Mouse (Mus musculus) thymus, adult 2 months (tissue): ENCODE data around the gene Snapc4. TPM values are rescaled to one million over a fixed set of nuclear protein-coding genes. Genes with fewer than 3 reads are reported as not detected.
A peak's percentile ranks its signal among the peaks of the same experiment; 100 is the strongest.

Source experiments
- DNase-seq: peaks from one replicate; pipeline ENCODE4 v3.0.0; 2021
- H3K27ac ChIP-seq: fragments of 200-500 bp; 2 replicates; pipeline ENCODE4 v1.5.1; 2012; ENCODE audit warnings: low read length, control low read depth; ENCODE audit not compliant: control insufficient read depth, insufficient read depth
- H3K27me3 ChIP-seq: fragments of 200-500 bp; 2 replicates; pipeline ENCODE4 v1.6.1; 2012; ENCODE audit warnings: mild to moderate bottlenecking, low read length, moderate library complexity, mixed read lengths; ENCODE audit not compliant: control insufficient read depth, insufficient read depth
- H3K36me3 ChIP-seq: fragments of 200-500 bp; 2 replicates; pipeline ENCODE4 v1.6.1; 2012; ENCODE audit warnings: mild to moderate bottlenecking, low read length, moderate library complexity; ENCODE audit not compliant: control insufficient read depth, insufficient read depth
- H3K4me1 ChIP-seq: fragments of 200-500 bp; replicated peaks from 2 replicates; pipeline ENCODE4 v1.6.1; 2012; ENCODE audit warnings: low read length; ENCODE audit not compliant: control insufficient read depth, insufficient read depth
- H3K4me3 ChIP-seq: fragments of 200-500 bp; 2 replicates; pipeline ENCODE4 v1.5.1; 2012; ENCODE audit warnings: mild to moderate bottlenecking, low read length, control low read depth, moderate library complexity; ENCODE audit not compliant: control insufficient read depth, insufficient read depth
- CTCF ChIP-seq: fragments of 200-500 bp; IDR thresholded peaks from 2 replicates; pipeline ENCODE4 v1.5.1; 2012; ENCODE audit warnings: mild to moderate bottlenecking, control low read depth, low read length, moderate library complexity, borderline replicate concordance; ENCODE audit not compliant: control insufficient read depth, poor library complexity, insufficient read depth; ENCODE audit errors: extremely low read depth
- POLR2A ChIP-seq: fragments of 200-500 bp; IDR thresholded peaks from 2 replicates; pipeline ENCODE4 v1.6.1; 2012; ENCODE audit warnings: mild to moderate bottlenecking, low read length, control low read depth, moderate library complexity; ENCODE audit not compliant: control insufficient read depth, poor library complexity, insufficient read depth; ENCODE audit errors: extremely low read depth
- WGBS: fragments of 180-500 bp; shearing (Covaris S2); methylation state at CpG from one replicate; pipeline ENCODE4 v1.1.7; 2018; 5-methylcytosine and 5-hydroxymethylcytosine counted together
- polyA plus RNA-seq: library from polyadenylated mRNA; depleted of rRNA; stranded (reverse); fragments of >200 nt; gene quantifications from 2 replicates; pipeline ENCODE4 v1.2.3, GENCODE M21; 2012

Gene Snapc4
- polyA plus RNA-seq, 1 experiment, result 59.2 TPM

GRCm38 (mm10) chr2:26410931-26411411, 30.5 kb upstream of the Snapc4 start:
- Histone ChIP-seq H3K4me3 (no peak overlapping the region), H3K27me3 (no peaks in the 10 kb centered on the region), H3K27ac (no peak overlapping the region), H3K36me3 (peaks cover 11% of the 10 kb centered on the region), H3K4me1 (peaks cover 18% of the 10 kb centered on the region)
- TF ChIP-seq CTCF, result no peak
- no peak for TF ChIP-seq POLR2A
- no peak for DNase-seq
- WGBS, result 85% methylated on average over 5 of the region's 5 CpGs

GRCm38 (mm10) chr2:26410091-26410490, 29.6 kb upstream of the Snapc4 start:
- H3K27ac ChIP-seq, result no peak overlapping the region
- H3K4me1 ChIP-seq, result peaks cover 19% of the 10 kb centered on the region
- DNase-seq, result no peak
- no peaks in the 10 kb centered on the region for H3K27me3 ChIP-seq
- no peak overlapping the region for H3K4me3 ChIP-seq
- H3K36me3 ChIP-seq, result peaks cover 2% of the 10 kb centered on the region
- 74% methylated on average over 5 of the region's 5 CpGs for WGBS
- TF ChIP-seq POLR2A (no peak), CTCF (no peak)

DNA sequence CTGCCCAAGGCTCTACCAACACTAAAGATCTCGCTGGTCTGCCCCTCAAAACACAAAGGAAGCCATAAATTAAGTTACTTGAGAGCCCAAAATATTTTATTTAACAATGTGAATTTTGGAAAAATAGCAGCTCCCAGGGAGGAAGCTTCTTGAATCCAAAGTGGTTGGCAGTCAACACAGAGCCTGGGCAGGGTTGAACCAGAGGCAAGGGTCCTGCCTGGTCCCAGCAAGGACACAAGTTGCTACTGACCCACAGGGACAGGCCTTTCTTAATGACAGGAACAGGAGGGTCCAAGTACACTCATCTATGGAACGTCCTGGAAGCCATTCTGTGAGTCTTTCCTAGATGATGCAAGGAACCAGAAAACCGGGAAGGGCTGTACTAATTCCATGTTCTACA, 28.9 kb upstream of the Snapc4 start:
- peaks cover 19% of the 10 kb centered on the region for H3K4me1 ChIP-seq
- 63% methylated on average over 3 of the region's 3 CpGs for WGBS
- H3K4me3 ChIP-seq, result no peak overlapping the region
- TF ChIP-seq POLR2A, result no peak
- no peak for TF ChIP-seq CTCF
- H3K36me3 ChIP-seq, result no peaks in the 10 kb centered on the region
- no peak overlapping the region for H3K27ac ChIP-seq
- DNase-seq, result no peak
- H3K27me3 ChIP-seq, result no peaks in the 10 kb centered on the region

DNA sequence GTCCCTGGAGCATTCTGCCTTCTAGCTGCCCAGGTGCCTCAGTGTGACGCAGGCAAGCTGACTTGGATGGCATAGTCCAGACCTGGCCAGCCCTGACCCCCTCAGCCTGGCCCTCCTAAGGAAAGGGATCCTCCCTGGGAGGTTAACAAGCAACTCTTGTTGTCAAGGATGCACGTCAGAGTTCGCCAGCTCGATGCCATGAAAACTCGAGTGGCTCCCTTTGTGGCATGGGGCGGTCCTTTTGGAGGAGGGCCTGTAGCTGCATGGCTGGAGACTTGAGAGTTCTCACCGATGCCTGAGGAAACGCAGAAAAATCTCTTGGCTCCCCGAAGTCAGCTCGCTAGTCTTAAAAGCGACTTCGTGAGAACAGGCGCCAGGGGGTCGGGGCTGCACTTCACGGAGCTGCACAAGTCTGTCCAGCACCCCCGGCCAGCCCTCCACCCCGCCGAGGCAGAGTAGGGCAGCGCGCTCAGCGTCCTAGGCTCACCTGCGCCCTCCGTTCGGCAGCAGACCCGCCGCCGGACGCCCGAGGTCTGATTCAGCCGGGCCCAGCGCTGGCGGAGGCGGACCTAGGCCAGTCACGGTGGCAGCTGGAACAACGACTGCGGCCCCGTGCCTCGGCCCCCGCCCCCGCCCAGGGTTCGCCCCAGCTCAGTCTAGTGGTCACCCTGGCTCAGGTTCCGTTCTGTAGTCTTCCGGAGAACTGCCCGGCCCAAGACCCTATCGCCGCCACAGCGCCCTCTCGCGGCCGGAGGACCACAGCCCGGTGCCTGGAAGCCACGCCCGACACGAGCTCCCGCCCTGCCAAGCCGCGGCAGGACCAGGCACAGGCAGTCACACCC, 28.3 kb upstream of the Snapc4 start, which contains the start of gene Inpp5e:
Inpp5e (minus strand) TSS at position 689 of the 842 bp plus-strand sequence.
- no peak within 1 kb of the TSS for H3K27ac ChIP-seq
- H3K4me1 ChIP-seq, result peaks cover 19% of the 10 kb centered on the region
- H3K36me3 ChIP-seq, result no peaks in the 10 kb centered on the region
- no peaks in the 10 kb centered on the region for H3K27me3 ChIP-seq
- TF ChIP-seq POLR2A (no peak), CTCF (peak; percentile 96)
- WGBS, result 1% methylated on average over 57 of the region's 57 CpGs
- peak; percentile 97 for DNase-seq
- H3K4me3 ChIP-seq, result peak within 1 kb of the TSS; percentile 65

DNA sequence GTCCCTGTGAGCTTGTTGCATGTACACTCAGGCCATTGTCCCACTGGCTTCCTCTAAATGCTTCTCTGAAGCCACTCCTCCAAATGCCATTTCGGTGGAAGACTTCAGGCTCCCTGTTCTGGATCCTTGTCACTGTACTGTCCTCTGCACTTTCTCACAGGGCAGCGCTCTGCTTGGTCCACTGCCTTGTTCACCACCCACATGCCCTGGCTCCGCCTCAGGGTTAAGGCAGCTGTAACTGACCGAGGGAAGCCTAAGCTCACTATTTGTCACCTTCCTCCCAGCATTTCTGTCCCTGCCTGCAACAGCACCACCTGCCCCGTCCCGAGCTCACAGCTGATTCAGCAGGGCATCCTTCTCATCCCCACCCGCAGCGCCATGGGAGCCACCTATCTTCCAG, 22.9 kb upstream of the Snapc4 start:
- WGBS, result 94% methylated on average over 8 of the region's 8 CpGs
- TF ChIP-seq CTCF, result no peak
- TF ChIP-seq POLR2A, result no peak
- Histone ChIP-seq H3K27ac (no peak overlapping the region), H3K36me3 (peaks cover 24% of the 10 kb centered on the region), H3K27me3 (no peaks in the 10 kb centered on the region), H3K4me1 (peaks cover 16% of the 10 kb centered on the region), H3K4me3 (no peak overlapping the region)
- DNase-seq, result no peak

DNA sequence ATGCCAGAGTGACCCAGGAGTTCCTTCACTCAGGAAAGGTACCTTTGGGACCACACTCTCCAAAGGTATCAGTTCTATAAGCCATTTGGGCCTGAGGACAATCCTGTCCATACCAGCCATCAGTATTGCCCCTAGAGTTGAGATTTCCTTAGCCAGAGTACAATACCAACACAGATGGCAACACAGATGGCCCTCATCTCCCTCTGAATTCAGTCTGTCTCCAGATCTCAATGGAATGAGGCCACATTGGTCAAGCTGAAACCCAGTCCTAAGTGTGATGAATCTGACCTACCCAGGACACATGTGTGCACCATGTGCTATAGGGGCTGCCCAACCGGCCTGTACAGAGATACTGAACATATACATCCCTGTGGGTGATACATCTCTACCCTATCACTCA, 21.8 kb upstream of the Snapc4 start:
- Histone ChIP-seq H3K4me1 (peaks cover 7% of the 10 kb centered on the region), H3K27ac (no peak overlapping the region), H3K4me3 (no peak overlapping the region), H3K27me3 (no peaks in the 10 kb centered on the region), H3K36me3 (peaks cover 30% of the 10 kb centered on the region)
- TF ChIP-seq POLR2A (no peak), CTCF (no peak)
- DNase-seq, result no peak
- 94% methylated on average over 1 of the region's 1 CpGs for WGBS

DNA sequence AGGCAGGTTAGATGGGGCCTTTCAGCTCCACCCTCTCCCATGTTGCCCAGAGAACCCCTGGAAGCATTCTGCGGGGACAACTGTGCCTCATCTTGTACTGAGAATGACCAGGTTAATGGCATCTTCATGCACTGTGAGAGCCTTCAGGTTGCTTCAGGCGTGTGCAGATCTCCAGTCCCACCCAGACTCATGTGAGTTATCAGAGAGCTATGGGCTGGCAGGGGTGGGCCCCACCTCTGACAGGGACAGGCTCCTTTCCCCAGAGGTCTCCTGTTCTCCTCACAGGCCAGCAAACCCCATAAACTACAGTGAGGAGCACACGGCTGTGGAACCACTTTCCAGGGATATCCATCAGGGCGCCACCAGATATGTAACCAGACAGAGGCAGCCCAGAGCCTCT, 20.6 kb upstream of the Snapc4 start:
- Histone ChIP-seq H3K36me3 (peaks cover 41% of the 10 kb centered on the region), H3K27ac (no peak overlapping the region), H3K4me1 (peaks cover 2% of the 10 kb centered on the region; the same call in 1 of the 2 replicates), H3K27me3 (no peaks in the 10 kb centered on the region), H3K4me3 (no peak overlapping the region)
- DNase-seq, result no peak
- TF ChIP-seq CTCF (no peak), POLR2A (no peak)
- WGBS, result 95% methylated on average over 4 of the region's 4 CpGs
